Mouse (Mus musculus) brown adipose tissue, adult 24 weeks (tissue): ENCODE data around the gene Lmnb2. TPM values are rescaled to one million over a fixed set of nuclear protein-coding genes. Genes with fewer than 3 reads are reported as not detected.

Source experiments
- H3K27ac ChIP-seq: fragments of 200-500 bp; replicated peaks from 2 replicates; pipeline ENCODE4 v1.5.1; 2012; ENCODE audit warnings: low read depth, mild to moderate bottlenecking, low read length
- H3K4me1 ChIP-seq: fragments of 200-500 bp; 2 replicates; pipeline ENCODE4 v1.6.1; 2012; ENCODE audit warnings: low read length, mixed read lengths; ENCODE audit not compliant: control insufficient read depth, insufficient read depth, insufficient read length
- H3K4me3 ChIP-seq: fragments of 200-500 bp; 2 replicates; pipeline ENCODE4 v1.5.1; 2012; ENCODE audit warnings: low read depth, mild to moderate bottlenecking, low read length, moderate library complexity; ENCODE audit not compliant: insufficient read depth
- polyA plus RNA-seq: library from polyadenylated mRNA; stranded (reverse); fragments of >200 nt; gene quantifications from 2 replicates; pipeline ENCODE4 v1.2.4, GENCODE M21; 2012; ENCODE audit not compliant: missing spikeins, insufficient read depth, insufficient read length

The Lmnb2 gene
- polyA plus RNA-seq, 1 experiment, result 1.9 TPM

DNA sequence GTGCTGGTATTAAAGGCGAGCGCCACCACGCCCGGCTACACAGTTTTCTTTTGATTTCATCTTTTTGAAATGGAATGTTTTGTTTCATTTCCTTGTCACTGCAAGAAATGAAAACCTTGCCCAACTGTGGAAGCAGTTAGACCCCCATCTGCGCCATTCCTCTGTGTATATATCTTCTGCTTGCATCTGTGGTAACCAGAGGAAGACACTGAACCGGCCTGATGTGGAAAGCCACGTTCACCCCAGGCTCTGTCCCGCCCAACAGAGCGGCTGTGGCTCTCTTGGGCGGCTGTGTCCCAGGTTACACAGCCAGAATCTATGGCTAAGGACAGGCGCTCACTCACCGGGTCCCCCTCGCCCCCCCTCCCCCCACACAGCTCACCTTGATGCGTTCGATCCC is 34.4 kb upstream of the Lmnb2 start:
- no peak overlapping the region for H3K27ac ChIP-seq
- H3K4me3 ChIP-seq, result no peak overlapping the region
- H3K4me1 ChIP-seq, result peaks cover 13% of the 10 kb centered on the region; the same call in 1 of the 2 replicates

DNA sequence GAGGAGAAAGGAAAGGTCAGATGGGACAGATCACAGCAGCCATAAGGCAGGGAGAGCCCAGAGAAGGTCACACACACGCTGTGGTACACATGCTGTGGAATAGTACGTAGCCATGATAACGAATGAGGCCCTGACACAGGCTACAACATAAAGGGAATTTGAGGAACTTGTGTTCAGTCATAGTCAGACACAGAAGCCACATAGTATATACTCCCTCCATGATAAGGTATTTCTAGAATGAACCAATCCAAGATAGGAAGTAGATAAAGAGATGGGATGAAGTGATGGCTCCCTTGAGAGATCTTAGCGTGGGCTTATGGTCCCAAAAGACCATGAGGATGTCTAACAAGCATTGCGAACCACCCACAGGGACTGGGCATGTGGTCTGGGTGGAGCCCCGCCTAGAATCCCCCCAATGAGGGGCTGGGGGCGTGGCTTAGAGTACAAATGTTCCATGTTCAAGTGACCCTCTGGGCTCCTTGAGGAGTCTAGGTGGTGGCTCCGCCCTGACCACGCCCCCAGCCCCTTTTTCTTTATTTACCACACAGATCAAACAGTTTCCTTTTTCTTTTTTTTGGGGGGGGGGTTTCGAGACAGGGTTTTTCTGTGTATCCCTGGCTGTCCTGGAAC is 33.8 kb upstream of the Lmnb2 start:
- Histone ChIP-seq H3K27ac (no peak overlapping the region), H3K4me3 (no peak overlapping the region), H3K4me1 (peaks cover 13% of the 10 kb centered on the region; the same call in 1 of the 2 replicates)

DNA sequence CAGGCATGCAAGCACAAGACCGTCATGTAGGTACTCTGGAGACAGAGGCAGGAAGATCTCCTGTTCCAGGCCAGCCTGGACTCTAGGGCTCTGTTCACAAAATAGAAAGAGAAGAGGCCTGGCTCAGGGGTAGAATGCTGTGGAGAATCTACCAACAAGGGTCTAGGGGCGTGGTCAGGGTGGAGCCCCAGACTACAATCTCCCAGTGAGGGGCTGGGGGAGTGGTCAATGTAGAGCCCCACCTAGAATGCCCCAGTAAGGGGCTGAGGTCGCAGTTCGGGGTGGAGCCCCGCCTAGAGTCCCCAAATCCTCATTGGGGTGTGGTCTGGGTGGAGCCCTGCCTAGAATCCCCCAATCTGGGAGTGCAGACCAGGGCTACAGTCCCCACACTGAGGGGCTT is 32.3 kb upstream of the Lmnb2 start:
- Histone ChIP-seq H3K27ac (no peak overlapping the region), H3K4me3 (no peak overlapping the region), H3K4me1 (peaks cover 13% of the 10 kb centered on the region; the same call in 1 of the 2 replicates)

DNA sequence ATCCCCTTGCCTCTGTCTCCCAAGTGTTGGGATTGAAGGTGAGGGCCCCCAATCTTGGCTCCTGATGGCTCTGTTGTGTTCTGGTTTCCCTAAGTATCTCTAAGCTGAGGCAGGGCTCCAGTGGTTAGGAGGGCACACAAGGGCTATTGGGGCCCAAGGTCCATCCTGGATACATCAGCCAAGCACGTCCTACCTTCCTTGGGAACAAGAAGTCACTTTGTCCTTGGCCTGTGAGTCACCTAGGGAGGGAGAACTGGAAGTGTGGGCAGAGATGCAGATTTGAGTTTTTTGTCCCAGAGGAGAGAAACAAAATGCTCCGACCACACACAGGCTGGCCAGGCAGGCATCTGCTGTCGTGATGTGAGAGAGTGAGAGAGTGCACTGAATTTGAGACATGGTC is 31.0 kb upstream of the Lmnb2 start:
- peaks cover 13% of the 10 kb centered on the region; the same call in 1 of the 2 replicates for H3K4me1 ChIP-seq
- no peak overlapping the region for H3K27ac ChIP-seq
- H3K4me3 ChIP-seq, result no peak overlapping the region

DNA sequence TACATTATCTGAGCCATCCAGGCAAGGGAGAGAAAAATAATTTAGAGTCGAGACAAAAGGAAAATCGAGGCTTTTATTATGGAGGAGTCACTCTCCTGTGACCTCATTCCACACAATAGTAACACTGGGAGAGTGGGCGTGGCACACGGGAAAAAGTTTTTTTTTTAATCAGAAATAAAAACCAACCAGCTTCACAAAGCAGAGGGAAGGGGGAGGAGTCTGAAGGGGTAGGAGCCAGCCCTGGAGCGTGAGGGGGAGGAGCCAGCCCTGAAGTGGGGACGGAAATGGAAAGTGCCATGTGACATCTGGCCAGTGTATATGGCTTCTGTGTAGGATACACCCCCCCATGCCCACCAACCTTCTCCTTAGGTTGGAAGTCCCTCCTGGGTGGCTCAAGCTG is 30.5 kb upstream of the Lmnb2 start:
- H3K27ac ChIP-seq, result peak overlapping the region; percentile 15; the same call in 1 of the 2 replicates
- peaks cover 13% of the 10 kb centered on the region; the same call in 1 of the 2 replicates for H3K4me1 ChIP-seq
- no peak overlapping the region for H3K4me3 ChIP-seq

DNA sequence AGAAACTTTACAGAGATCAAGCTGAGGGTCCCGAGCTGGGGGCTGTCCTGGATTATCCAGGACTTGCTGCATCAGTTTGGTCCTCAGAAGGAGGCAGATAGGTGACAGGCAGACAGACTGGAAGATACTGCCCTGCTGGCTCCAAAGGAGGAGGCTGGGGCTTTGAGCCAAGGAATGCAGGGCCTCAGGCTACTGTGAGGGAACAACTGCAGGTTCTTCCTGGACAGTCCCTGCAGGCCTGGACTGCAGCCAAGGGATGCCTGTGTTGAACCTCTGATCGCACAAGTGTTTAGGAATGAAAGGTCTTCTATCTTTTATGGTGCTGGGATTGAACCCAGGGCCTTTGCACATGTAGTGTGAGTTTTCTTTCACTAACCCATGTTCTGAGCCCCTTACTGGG is 29.8 kb upstream of the Lmnb2 start:
- Histone ChIP-seq H3K4me3 (no peak overlapping the region), H3K4me1 (peaks cover 13% of the 10 kb centered on the region; the same call in 1 of the 2 replicates), H3K27ac (0 out of 2 replicates have a peak overlapping the region, but pooled peaks have one; percentile 15)

DNA sequence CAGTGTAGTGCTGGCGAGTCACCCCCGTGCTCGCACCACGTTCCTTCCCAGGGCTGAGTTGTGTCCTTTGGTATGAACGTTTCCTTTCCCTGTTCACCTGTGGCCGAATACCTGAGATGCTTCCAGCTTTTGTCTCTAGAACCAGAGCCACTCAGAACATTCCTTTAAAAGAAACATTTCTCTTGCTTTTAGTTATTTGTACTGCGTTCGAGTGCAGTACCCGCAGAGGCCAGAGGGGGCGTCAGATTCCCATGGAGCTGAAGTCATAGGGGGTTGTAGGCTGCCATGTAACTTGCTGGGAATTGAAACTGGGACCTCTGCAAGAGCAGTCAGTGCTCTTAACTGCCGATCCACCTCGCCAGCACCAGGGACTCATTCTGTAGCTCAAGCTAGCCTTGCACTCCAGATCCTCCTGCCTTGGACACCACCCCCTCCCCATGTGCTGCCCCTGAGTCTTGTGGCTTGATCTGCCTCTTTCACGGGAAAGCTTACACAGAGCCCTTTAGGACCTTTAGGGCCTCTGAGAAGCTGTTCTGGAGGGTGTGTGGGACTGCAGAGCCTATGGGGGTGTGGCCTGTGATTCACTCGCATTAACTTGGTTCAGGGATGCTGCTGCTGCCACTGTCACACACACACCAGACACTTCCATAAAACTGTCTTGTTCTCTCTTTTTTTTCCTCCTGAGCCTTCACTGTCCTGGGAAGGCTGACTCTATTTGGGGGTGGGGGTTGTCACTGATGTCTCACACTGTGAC is 28.8 kb upstream of the Lmnb2 start:
- Histone ChIP-seq H3K27ac (no peak overlapping the region), H3K4me1 (peaks cover 14% of the 10 kb centered on the region), H3K4me3 (no peak overlapping the region)

DNA sequence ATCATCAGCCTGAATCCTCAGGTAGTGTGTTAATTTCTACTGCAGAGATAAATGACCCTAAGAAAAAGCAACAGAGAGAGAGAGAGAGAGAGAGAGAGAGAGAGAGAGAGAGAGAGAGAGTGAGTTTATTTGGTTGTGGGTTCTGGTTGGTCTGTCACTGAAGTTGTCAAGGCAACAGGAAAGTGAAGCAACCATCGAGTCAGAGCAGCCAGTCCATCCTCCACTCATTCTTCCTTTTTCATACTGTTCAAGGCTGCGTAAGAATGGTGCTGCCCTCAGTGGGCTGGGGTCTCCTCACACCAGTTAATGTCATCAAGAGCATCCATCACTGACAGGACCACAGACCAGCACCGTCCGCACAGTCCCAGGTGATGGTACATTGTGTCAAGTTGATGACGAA is 26.2 kb upstream of the Lmnb2 start:
- Histone ChIP-seq H3K4me1 (peaks cover 28% of the 10 kb centered on the region), H3K27ac (no peak overlapping the region), H3K4me3 (no peak overlapping the region)

DNA sequence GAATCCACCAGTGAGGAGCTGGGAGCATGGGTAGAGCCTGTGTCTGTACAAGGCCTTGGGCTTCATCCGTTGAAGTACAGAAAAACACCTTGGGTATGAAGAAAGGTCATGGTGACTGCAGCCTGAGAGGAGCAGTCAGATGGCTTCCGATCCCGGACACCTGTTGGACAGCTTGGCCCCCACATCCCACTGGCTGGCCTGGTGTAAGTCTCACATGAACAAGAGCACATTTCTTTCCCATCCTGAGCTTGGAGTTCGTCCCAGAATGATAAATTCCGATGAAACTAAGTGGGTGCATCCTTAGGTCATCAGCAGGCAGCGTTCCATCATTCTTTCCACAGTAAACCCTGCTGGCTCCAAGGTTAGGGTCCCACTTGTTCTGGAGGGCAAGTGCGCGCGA is 25.7 kb upstream of the Lmnb2 start:
- Histone ChIP-seq H3K4me1 (peaks cover 25% of the 10 kb centered on the region), H3K4me3 (no peak overlapping the region), H3K27ac (no peak overlapping the region)

DNA sequence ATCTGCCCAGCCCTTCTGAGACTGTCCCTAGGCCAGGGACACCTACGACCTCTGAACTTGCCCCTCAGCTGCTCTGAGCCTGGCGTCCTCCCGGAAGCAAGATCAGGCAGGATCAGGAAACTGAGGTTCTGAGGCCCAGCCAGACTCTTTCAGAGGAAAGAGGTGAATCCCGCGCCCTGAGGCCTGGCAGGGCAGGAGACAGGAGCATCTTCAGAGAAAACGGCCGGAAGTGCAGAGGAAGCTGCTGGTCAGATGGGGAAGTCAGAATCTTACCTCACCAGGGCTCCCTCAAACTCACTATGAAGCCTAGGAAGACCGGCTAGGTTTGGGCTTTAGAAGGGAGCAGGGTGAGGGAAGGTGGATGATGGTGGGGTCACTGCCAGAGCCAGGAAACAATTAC is 24.9 kb upstream of the Lmnb2 start:
- no peak overlapping the region for H3K27ac ChIP-seq
- H3K4me1 ChIP-seq, result peaks cover 20% of the 10 kb centered on the region
- no peak overlapping the region for H3K4me3 ChIP-seq

DNA sequence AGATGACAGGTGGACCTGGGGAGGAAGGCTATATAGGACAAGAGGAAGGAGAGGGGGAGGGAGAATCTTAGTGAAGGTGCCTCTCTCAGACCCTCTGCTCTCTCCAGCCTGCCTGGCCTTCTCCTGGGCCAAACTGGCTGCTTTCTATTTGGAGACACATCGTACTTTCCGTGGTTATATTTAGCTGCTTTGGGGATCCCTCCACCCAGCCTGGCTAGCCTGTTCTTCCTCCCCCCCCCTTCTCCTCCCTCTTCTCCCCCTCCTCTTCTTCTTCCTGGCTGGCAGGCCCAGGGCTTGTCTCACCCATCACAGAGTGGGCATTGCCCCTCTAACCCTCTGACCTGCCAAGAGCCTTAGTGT is 22.9 kb upstream of the Lmnb2 start:
- H3K27ac ChIP-seq, result peak overlapping the region; percentile 48
- peaks cover 20% of the 10 kb centered on the region for H3K4me1 ChIP-seq
- no peak overlapping the region for H3K4me3 ChIP-seq

DNA sequence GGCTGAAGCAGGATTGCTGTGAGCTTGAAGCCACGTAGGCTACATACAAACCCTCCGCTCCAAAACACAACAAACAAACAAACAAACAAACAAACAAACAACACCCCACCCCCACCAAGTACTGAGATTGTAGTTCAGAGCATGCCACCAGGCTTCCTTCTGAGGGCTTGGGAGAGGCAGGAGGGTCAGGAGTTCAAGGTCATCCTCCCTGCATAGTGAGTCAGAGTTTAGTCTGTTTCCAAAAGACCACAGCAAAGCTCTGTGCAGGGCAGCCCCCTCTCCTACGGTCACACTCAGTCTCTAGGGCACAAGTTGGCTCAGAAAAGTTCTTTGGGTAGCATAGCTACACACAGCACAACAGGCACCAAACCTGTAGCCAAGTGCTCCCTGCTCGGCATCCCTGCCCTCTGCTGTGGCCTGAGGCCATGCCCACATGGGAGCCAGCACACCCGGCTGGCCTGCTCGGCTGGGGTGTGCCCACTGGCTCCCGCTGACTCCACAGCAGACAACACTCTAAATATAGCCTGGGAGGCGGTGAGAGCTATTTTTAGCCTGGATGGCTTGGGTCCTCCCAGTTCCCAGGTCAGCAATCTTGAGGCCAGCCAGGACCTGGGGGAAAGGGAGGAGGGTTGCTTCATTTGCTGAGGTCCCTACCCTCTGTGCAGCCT is 22.4 kb upstream of the Lmnb2 start:
- H3K4me3 ChIP-seq, result no peak overlapping the region

DNA sequence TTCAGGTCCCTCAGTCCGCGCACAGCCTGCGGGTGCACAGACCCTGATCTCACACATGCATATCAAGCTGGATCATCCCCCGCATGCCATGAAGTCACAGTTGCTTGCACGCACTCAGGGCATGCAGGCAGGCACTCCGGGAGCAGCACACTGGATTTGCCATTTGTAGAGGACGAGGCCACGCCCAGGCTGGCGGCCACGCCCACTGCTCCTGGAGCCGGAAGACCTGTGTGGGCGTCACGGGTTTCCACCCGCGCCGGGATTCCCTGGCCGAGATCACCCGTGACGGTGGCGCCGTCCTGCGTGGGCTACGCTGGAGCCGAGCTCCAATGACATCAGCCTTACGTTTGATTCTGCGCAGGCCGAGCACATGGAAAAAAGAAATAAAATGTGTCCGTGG is 21.6 kb upstream of the Lmnb2 start:
- Histone ChIP-seq H3K4me1 (peaks cover 24% of the 10 kb centered on the region), H3K27ac (no peak overlapping the region)

More for the DNA sequence above, 22.4 kb upstream of the Lmnb2 start:
- H3K27ac ChIP-seq, result peak overlapping the region; percentile 48; the same call in 1 of the 2 replicates
- peaks cover 20% of the 10 kb centered on the region for H3K4me1 ChIP-seq

DNA sequence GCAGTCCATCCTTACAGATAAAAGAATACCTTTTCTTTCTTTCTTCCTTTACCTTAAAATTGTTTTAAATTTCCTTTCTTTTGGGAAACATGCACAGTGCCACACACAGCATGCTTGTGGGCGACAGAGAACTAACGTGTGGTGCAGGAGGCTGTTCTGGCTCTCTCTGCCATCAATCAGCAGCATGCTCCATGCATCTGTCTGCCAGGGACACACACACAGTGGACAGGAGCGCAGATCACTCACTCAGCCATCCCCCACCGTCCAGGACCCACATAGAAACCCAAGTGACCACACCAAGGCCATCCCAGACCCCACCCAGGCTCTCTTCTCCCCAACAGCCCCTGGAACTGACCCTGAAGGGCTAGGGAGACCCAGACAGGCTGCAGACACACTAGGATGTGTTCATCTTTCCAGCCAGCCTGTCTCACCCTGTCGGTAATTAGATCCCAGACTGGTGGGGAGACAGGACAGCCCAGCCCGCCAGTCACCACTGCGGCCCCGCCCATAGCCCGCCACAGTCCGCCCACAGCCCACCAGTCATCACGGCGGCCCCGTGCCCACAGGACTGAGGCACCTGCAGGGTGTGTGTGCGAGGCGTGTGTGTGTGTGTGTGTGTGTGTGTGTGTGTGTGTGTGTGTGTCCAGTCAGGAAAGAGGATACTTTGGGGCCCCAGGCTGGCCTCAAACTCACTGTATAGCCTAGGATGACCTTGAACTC is 20.9 kb upstream of the Lmnb2 start:
- Histone ChIP-seq H3K27ac (no peak overlapping the region), H3K4me3 (no peak overlapping the region), H3K4me1 (peaks cover 27% of the 10 kb centered on the region)

More for the DNA sequence above, 21.6 kb upstream of the Lmnb2 start:
- H3K4me3 ChIP-seq, result peak overlapping the region; percentile 50

DNA sequence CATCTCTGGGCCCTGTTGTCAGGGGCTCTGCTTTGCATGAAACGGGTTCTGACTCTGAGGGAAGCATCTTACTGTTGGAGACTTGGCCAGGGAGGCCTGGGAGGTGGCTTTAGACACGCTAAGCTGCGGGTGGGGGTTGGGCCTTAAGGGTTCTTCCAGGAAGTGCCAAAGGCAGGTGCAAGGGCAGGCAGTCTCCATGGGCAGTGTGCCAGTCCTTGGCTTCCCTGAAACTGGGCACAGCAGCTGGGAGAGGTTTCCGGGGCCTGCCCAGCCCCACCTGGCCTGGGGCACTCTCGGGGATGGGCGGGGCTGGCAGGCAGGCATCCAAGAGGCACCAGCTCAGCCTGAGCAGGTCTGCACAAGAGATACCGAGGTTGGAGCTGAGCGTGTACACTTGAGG is 19.6 kb upstream of the Lmnb2 start:
- no peak overlapping the region for H3K4me3 ChIP-seq
- H3K4me1 ChIP-seq, result peaks cover 35% of the 10 kb centered on the region
- no peak overlapping the region for H3K27ac ChIP-seq
